Mouse (Mus musculus) gonadal fat pad, adult 2 months (tissue): ENCODE results near the gene Barx1. TPM values are rescaled to one million over a fixed set of nuclear protein-coding genes. Genes with fewer than 3 reads are reported as not detected.

ENCODE experiments used
- polyA plus RNA-seq: library from polyadenylated mRNA; depleted of rRNA; stranded (reverse); fragments of >200 nt; gene quantifications from 2 replicates; pipeline ENCODE4 v1.2.3, GENCODE M21; 2012; rRNA removed

The Barx1 gene
- polyA plus RNA-seq, 1 experiment, result not detected

Other genes with a start within 250 kb of the Barx1 start
- gene Zfp169, start 149.5 kb upstream of the Barx1 start, polyA plus RNA-seq, result 7.5 and 8.6 TPM in 2 replicates
- gene A830005F24Rik, start 149.4 kb upstream of the Barx1 start, polyA plus RNA-seq, result not detected in 2 replicates
- 4.2 and 7.2 TPM in 2 replicates for gene Ptpdc1, start 37.3 kb upstream of the Barx1 start, polyA plus RNA-seq
- 12.2 and 18.2 TPM in 2 replicates for gene Phf2, start 208.1 kb downstream of the Barx1 start, polyA plus RNA-seq